Mouse (Mus musculus) liver, embryonic 11.5 days (tissue): Measurements from ENCODE around the gene Rapsn. TPM values are rescaled to one million over a fixed set of nuclear protein-coding genes. Genes with fewer than 3 reads are reported as not detected.
A peak's percentile ranks its signal among the peaks of the same experiment; 100 is the strongest.

Experiments
- ATAC-seq: fragments of 200-750 bp; cut with Nextera tagmentation; replicated peaks from 2 replicates; pipeline ENCODE4 v1.8.0; 2017; ENCODE audit warnings: moderate number of reproducible peaks, mild to moderate bottlenecking, moderate TSS enrichment, moderate library complexity; ENCODE audit not compliant: low FRiP score
- DNase-seq: peaks from one replicate; pipeline ENCODE4 v3.0.0-alpha.2; 2017; ENCODE audit warnings: low spot score
- H3K27ac ChIP-seq: fragments of 300-500 bp; sonication (generic); 2 replicates; pipeline ENCODE4 v1.5.1; 2014; ENCODE audit warnings: mild to moderate bottlenecking, low read depth, low read length, control low read depth
- H3K27me3 ChIP-seq: fragments of 300-500 bp; sonication (generic); replicated peaks from 2 replicates; pipeline ENCODE4 v1.6.1; 2014; ENCODE audit warnings: low read length, mixed read lengths; ENCODE audit not compliant: control insufficient read depth, insufficient read depth
- H3K36me3 ChIP-seq: fragments of 300-500 bp; sonication (generic); 2 replicates; pipeline ENCODE4 v1.6.1; 2014; ENCODE audit warnings: mild to moderate bottlenecking, low read length, moderate library complexity, mixed read lengths; ENCODE audit not compliant: control insufficient read depth, insufficient read depth
- H3K4me1 ChIP-seq: fragments of 300-500 bp; sonication (generic); replicated peaks from 2 replicates; pipeline ENCODE4 v1.6.1; 2014; ENCODE audit warnings: low read length, mixed read lengths; ENCODE audit not compliant: control insufficient read depth, insufficient read depth
- H3K4me2 ChIP-seq: fragments of 300-500 bp; sonication (generic); 2 replicates; pipeline ENCODE4 v1.6.1; 2014; ENCODE audit warnings: mild to moderate bottlenecking, control low read depth, moderate library complexity
- H3K4me3 ChIP-seq: fragments of 300-500 bp; sonication (generic); 2 replicates; pipeline ENCODE4 v1.5.1; 2014; ENCODE audit warnings: low read depth, low read length, control low read depth
- H3K9ac ChIP-seq: fragments of 300-500 bp; sonication (generic); 2 replicates; pipeline ENCODE4 v1.6.1; 2014; ENCODE audit warnings: low read depth, low read length, control low read depth
- H3K9me3 ChIP-seq: fragments of 300-500 bp; sonication (generic); 2 replicates; pipeline ENCODE4 v1.6.1; 2016; ENCODE audit warnings: low read length, inconsistent platforms, mixed read lengths; ENCODE audit not compliant: control insufficient read depth
- WGBS: fragments of 180-500 bp; shearing (Covaris S2); extraction: QIAGEN DNeasy Blood & Tissue Kit; methylation state at CpG from one replicate; pipeline ENCODE4 v1.1.7; 2014; 5-methylcytosine and 5-hydroxymethylcytosine counted together
- polyA plus RNA-seq: library from polyadenylated mRNA; unstranded; fragments of >200 nt; fragmentation: Nextera tagmentation; extraction: Ambion mirVana; gene quantifications from 2 replicates; pipeline ENCODE4 v1.2.1, GENCODE M21; 2014

Rapsn gene
- polyA plus RNA-seq, 1 experiment from 2014 or later: 1.4 TPM

GRCm38 (mm10) chr2:91060544-91061355 is 25.3 kb downstream of the Rapsn start:
- H3K36me3 ChIP-seq: peaks cover 46% of the 10 kb centered on the region
- peak overlapping the region; percentile 20 for H3K27ac ChIP-seq
- DNase-seq (no peak), ATAC-seq (peak; percentile 86)
- 66% methylated on average over 10 of the region's 10 CpGs for WGBS
- peaks cover 12% of the 10 kb centered on the region; the same call in 1 of the 2 replicates for H3K4me1 ChIP-seq
- no peak overlapping the region for H3K4me3 ChIP-seq
- no peak overlapping the region for H3K9ac ChIP-seq
- no peaks in the 10 kb centered on the region for H3K27me3 ChIP-seq
- no peaks in the 10 kb centered on the region for H3K9me3 ChIP-seq
- no peak overlapping the region for H3K4me2 ChIP-seq

GRCm38 (mm10) chr2:91061849-91062481 is 26.5 kb downstream of the Rapsn start:
- 0 out of 2 replicates have a peak, but pooled peaks cover 12% of the 10 kb centered on the region for H3K4me1 ChIP-seq
- H3K36me3 ChIP-seq: peaks cover 34% of the 10 kb centered on the region
- H3K4me3 ChIP-seq: no peak overlapping the region
- WGBS: 90% methylated on average over 6 of the region's 6 CpGs
- no peaks in the 10 kb centered on the region for H3K27me3 ChIP-seq
- H3K27ac ChIP-seq: no peak overlapping the region; the same call in 1 of the 2 replicates
- no peaks in the 10 kb centered on the region for H3K9me3 ChIP-seq
- no peak overlapping the region for H3K4me2 ChIP-seq
- no peak for ATAC-seq
- H3K9ac ChIP-seq: no peak overlapping the region
- DNase-seq: no peak

GRCm38 (mm10) chr2:91062779-91063606 is 27.6 kb downstream of the Rapsn start:
- DNase-seq: no peak
- 91% methylated on average over 16 of the region's 16 CpGs for WGBS
- no peak overlapping the region for H3K27ac ChIP-seq
- H3K4me3 ChIP-seq: no peak overlapping the region
- no peak for ATAC-seq
- H3K9ac ChIP-seq: no peak overlapping the region
- no peak overlapping the region for H3K4me2 ChIP-seq
- peaks cover 29% of the 10 kb centered on the region for H3K36me3 ChIP-seq
- H3K9me3 ChIP-seq: no peaks in the 10 kb centered on the region
- H3K4me1 ChIP-seq: 0 out of 2 replicates have a peak, but pooled peaks cover 12% of the 10 kb centered on the region
- no peaks in the 10 kb centered on the region for H3K27me3 ChIP-seq

GRCm38 (mm10) chr2:91064211-91064610 is 28.8 kb downstream of the Rapsn start:
- no peak overlapping the region for H3K4me3 ChIP-seq
- peaks cover 17% of the 10 kb centered on the region for H3K4me1 ChIP-seq
- H3K4me2 ChIP-seq: no peak overlapping the region
- H3K27me3 ChIP-seq: no peaks in the 10 kb centered on the region
- H3K27ac ChIP-seq: no peak overlapping the region
- DNase-seq: no peak
- no peak for ATAC-seq
- no peaks in the 10 kb centered on the region for H3K9me3 ChIP-seq
- no peak overlapping the region for H3K9ac ChIP-seq
- 89% methylated on average over 6 of the region's 6 CpGs for WGBS
- peaks cover 22% of the 10 kb centered on the region for H3K36me3 ChIP-seq

GRCm38 (mm10) chr2:91065544-91065943 is 30.1 kb downstream of the Rapsn start:
- peaks cover 19% of the 10 kb centered on the region for H3K4me1 ChIP-seq
- no peak overlapping the region for H3K27ac ChIP-seq
- 49% methylated on average over 3 of the region's 3 CpGs for whole genome bisulfite sequencing
- ATAC-seq (no peak), DNase-seq (no peak)
- peaks cover 16% of the 10 kb centered on the region for H3K36me3 ChIP-seq
- H3K9me3 ChIP-seq: no peaks in the 10 kb centered on the region
- H3K9ac ChIP-seq: no peak overlapping the region
- no peak overlapping the region for H3K4me3 ChIP-seq
- no peak overlapping the region for H3K4me2 ChIP-seq
- no peaks in the 10 kb centered on the region for H3K27me3 ChIP-seq

GRCm38 (mm10) chr2:91066455-91066854 is 31.0 kb downstream of the Rapsn start:
- H3K9ac ChIP-seq: no peak overlapping the region
- no peak overlapping the region for H3K4me2 ChIP-seq
- DNase-seq (no peak), ATAC-seq (no peak)
- WGBS: 88% methylated on average over 3 of the region's 3 CpGs
- H3K4me1 ChIP-seq: peaks cover 18% of the 10 kb centered on the region
- no peak overlapping the region for H3K4me3 ChIP-seq
- no peaks in the 10 kb centered on the region for H3K9me3 ChIP-seq
- H3K36me3 ChIP-seq: peaks cover 16% of the 10 kb centered on the region
- H3K27me3 ChIP-seq: no peaks in the 10 kb centered on the region
- H3K27ac ChIP-seq: no peak overlapping the region

GRCm38 (mm10) chr2:91068162-91068871 is 32.9 kb downstream of the Rapsn start:
- ATAC-seq: no peak

GRCm38 (mm10) chr2:91068872-91069165 is 33.4 kb downstream of the Rapsn start:
- Histone ChIP-seq H3K27ac (no peak overlapping the region), H3K9ac (no peak overlapping the region), H3K4me1 (peaks cover 14% of the 10 kb centered on the region), H3K4me3 (peak overlapping the region; percentile 60; the same call in 1 of the 2 replicates), H3K36me3 (peaks cover 4% of the 10 kb centered on the region; the same call in 1 of the 2 replicates), H3K9me3 (no peaks in the 10 kb centered on the region), H3K27me3 (no peaks in the 10 kb centered on the region), H3K4me2 (peak overlapping the region; percentile 81)
- 66% methylated on average over 6 of the region's 6 CpGs for WGBS
- ATAC-seq (no peak), DNase-seq (no peak)

More at GRCm38 (mm10) chr2:91068162-91068871, 32.9 kb downstream of the Rapsn start:
- no peak overlapping the region for H3K27ac ChIP-seq
- no peak for DNase-seq
- H3K36me3 ChIP-seq: peaks cover 4% of the 10 kb centered on the region
- WGBS: 68% methylated on average over 13 of the region's 13 CpGs
- H3K4me2 ChIP-seq: peak overlapping the region; percentile 81
- H3K4me3 ChIP-seq: no peak overlapping the region; the same call in 1 of the 2 replicates
- H3K27me3 ChIP-seq: no peaks in the 10 kb centered on the region
- no peak overlapping the region for H3K9ac ChIP-seq
- H3K4me1 ChIP-seq: peaks cover 14% of the 10 kb centered on the region
- H3K9me3 ChIP-seq: no peaks in the 10 kb centered on the region
